Comparison of ENCODE assay signal across 49 mouse cellular contexts in genomic region chr5:145100960-145101359, GRCm38 (mm10). TPM values are rescaled to one million over a fixed set of nuclear protein-coding genes. Genes with fewer than 3 reads are reported as not detected.
"Had no signal": no experiment of that assay in that cellular context is flagged by ENCODE, and none has a peak within 500 bp of the region (broad histone marks: within the 10 kb centered on the region; RNA-seq: fewer than 3 reads in every experiment).

No protein-coding gene starts in this region.

- H3K4me1 ChIP-seq: heart, embryonic 10.5 days; heart, embryonic 12.5 days; heart, embryonic 13.5 days; heart, embryonic 15.5 days; hindbrain, embryonic 10.5 days; hindbrain, embryonic 12.5 days; hindbrain, embryonic 13.5 days; hindbrain, embryonic 15.5 days; intestine, embryonic 15.5 days; kidney, embryonic 15.5 days had no signal

- H3K9ac ChIP-seq: heart, embryonic 12.5 days; heart, embryonic 13.5 days; heart, embryonic 15.5 days; hindbrain, embryonic 12.5 days; hindbrain, embryonic 13.5 days; hindbrain, embryonic 14.5 days; hindbrain, embryonic 15.5 days; intestine, embryonic 15.5 days; kidney, embryonic 15.5 days had no signal

- H3K9me3 ChIP-seq: heart, embryonic 10.5 days; heart, embryonic 12.5 days; heart, embryonic 13.5 days; heart, embryonic 15.5 days; hindbrain, embryonic 10.5 days; hindbrain, embryonic 12.5 days; hindbrain, embryonic 13.5 days; hindbrain, embryonic 15.5 days; intestine, embryonic 15.5 days; kidney, embryonic 15.5 days had no signal

- DNase-seq: heart, postnatal 14 days; heart, postnatal 36 days; kidney, adult 11 months; kidney, adult 18-20 months; kidney, adult 2 months; kidney, adult 8-10 months; kidney, adult 9 months; kidney, postnatal 10 days; kidney, postnatal 14 days; kidney, postnatal 25 days; kidney, postnatal 36 days; kidney, postnatal 4 days; layer of hippocampus, adult 9-11 months; layer of hippocampus, postnatal 36 days had no signal

- H3K27ac ChIP-seq: heart, embryonic 10.5 days; heart, embryonic 13.5 days; heart, embryonic 15.5 days; hindbrain, embryonic 10.5 days; hindbrain, embryonic 12.5 days; hindbrain, embryonic 13.5 days; hindbrain, embryonic 14.5 days; hindbrain, embryonic 15.5 days; hindbrain, postnatal 0 days; intestine, embryonic 15.5 days; kidney, embryonic 15.5 days; kidney, postnatal 0 days; layer of hippocampus, adult 2 months; left cerebral cortex, adult 2 months had no signal

- H3K27me3 ChIP-seq: heart, embryonic 12.5 days; heart, embryonic 13.5 days; heart, embryonic 15.5 days; hindbrain, embryonic 12.5 days; hindbrain, embryonic 13.5 days; hindbrain, embryonic 15.5 days; intestine, embryonic 15.5 days; kidney, embryonic 15.5 days had no signal

- H3K4me3 ChIP-seq: heart, embryonic 10.5 days; heart, embryonic 12.5 days; heart, embryonic 13.5 days; heart, embryonic 15.5 days; hindbrain, embryonic 10.5 days; hindbrain, embryonic 12.5 days; hindbrain, embryonic 13.5 days; hindbrain, embryonic 15.5 days; intestine, embryonic 15.5 days; kidney, embryonic 15.5 days; layer of hippocampus, adult 2 months; left cerebral cortex, adult 2 months had no signal

- ATAC-seq: hindbrain, embryonic 16.5 days; hindbrain, postnatal 0 days; inflammation-experienced regulatory T-cells, adult 6 months; intestine, embryonic 15.5 days; intestine, embryonic 16.5 days; intestine, postnatal 0 days had no signal

- H3K4me2 ChIP-seq: heart, embryonic 12.5 days; heart, embryonic 13.5 days; heart, embryonic 15.5 days; hindbrain, embryonic 12.5 days; hindbrain, embryonic 13.5 days; hindbrain, embryonic 14.5 days; hindbrain, embryonic 15.5 days; intestine, embryonic 15.5 days; kidney, embryonic 15.5 days had no signal

RNA-seq across cellular contexts. Expression of gene Kpna7, which starts 17.1 kb away (rescaled TPM):
- total RNA-seq: heart, adult 8-10 months; heart, postnatal 14 days; heart, postnatal 36 days; hematopoietic stem cell, adult 5-6 weeks; hindbrain, postnatal 0 days; layer of hippocampus, adult 18-20 months; layer of hippocampus, adult 2 months; layer of hippocampus, adult 8-10 months; layer of hippocampus, postnatal 10 days; layer of hippocampus, postnatal 14 days; layer of hippocampus, postnatal 25 days; layer of hippocampus, postnatal 36 days; left cerebral cortex, adult 18-20 months; left cerebral cortex, adult 2 months; left cerebral cortex, adult 8-10 months had no signal
- polyA plus RNA-seq: heart, embryonic 10.5 days; heart, embryonic 12.5 days; heart, embryonic 13.5 days; heart, embryonic 14.5 days; heart, embryonic 15.5 days; heart, postnatal 0 days; hindbrain, embryonic 10.5 days; hindbrain, embryonic 11.5 days; hindbrain, embryonic 12.5 days; hindbrain, embryonic 13.5 days; hindbrain, embryonic 14.5 days; hindbrain, embryonic 15.5 days; hindbrain, embryonic 16.5 days; inflammation-experienced regulatory T-cells, adult 6 months; intestine, embryonic 14.5 days; kidney, adult 2 months; kidney, embryonic 14.5 days; kidney, embryonic 15.5 days; kidney, embryonic 16.5 days; kidney, postnatal 0 days; large intestine, adult 2 months had no signal
